In genomic region chr7:141874891-141875290, GRCm38 (mm10) we compare ENCODE assay signal across 32 mouse cellular contexts. TPM values are rescaled to one million over a fixed set of nuclear protein-coding genes. Genes with fewer than 3 reads are reported as not detected.
DNase-seq lines count a peak whose midpoint lies in the region; ATAC-seq and TF ChIP-seq lines count a peak whose summit lies in the region.
"Had no signal": no experiment of that assay in that cellular context is flagged by ENCODE, and none has a peak within 500 bp of the region (broad histone marks: within the 10 kb centered on the region; RNA-seq: fewer than 3 reads in every experiment).

No protein-coding gene starts in this region.

- 84% methylated on average over 5 of the region's 5 CpGs for WGBS in forebrain, postnatal 0 days
- 91% methylated on average over 5 of the region's 5 CpGs for WGBS in forebrain, embryonic 13.5 days

- DNase-seq in forebrain, postnatal 0 days = no peak
- peak; percentile 6 to 25 for DNase-seq in frontal cortex, postnatal 36 days (ENCODE audit: low spot score in 2 of 2)
- no peak for DNase-seq in frontal cortex, postnatal 14 days (ENCODE audit: low spot score in 2 of 2)
- DNase-seq in brain, adult 2 months (ENCODE audit: low read depth, low spot score) = peak; percentile 39
- peak; percentile 23 for DNase-seq in telencephalon, adult 2 months (ENCODE audit: low read depth, low spot score)
- DNase-seq in left cerebral cortex, adult 8-10 months (ENCODE audit: low spot score in 2 of 2) = no peak
- DNase-seq: adrenal gland, postnatal 10 days; adrenal gland, postnatal 36 days; B cell, adult 2 months; cerebellum, adult 11 months; cerebellum, adult 2 months; cerebellum, adult 9-11 months; cerebellum, postnatal 25 days; gastrocnemius, postnatal 25 days; heart, adult 18-20 months; heart, postnatal 14 days; heart, postnatal 4 days had no signal

- H3K27ac ChIP-seq in forebrain, postnatal 0 days (ENCODE audit: low read depth, low read length) = 0 out of 2 replicates have a peak overlapping the region, but pooled peaks have one; percentile 23
- no peak overlapping the region for H3K27ac ChIP-seq in forebrain, embryonic 13.5 days
- H3K27ac ChIP-seq: embryonic facial prominence, embryonic 12.5 days; embryonic facial prominence, embryonic 15.5 days; heart, embryonic 10.5 days; heart, embryonic 13.5 days; hindbrain, embryonic 14.5 days; hindbrain, postnatal 0 days had no signal

- no peaks in the 10 kb centered on the region for H3K27me3 ChIP-seq in forebrain, postnatal 0 days (ENCODE audit: insufficient read depth, low read length)
- H3K27me3 ChIP-seq in forebrain, embryonic 13.5 days = no peaks in the 10 kb centered on the region
- H3K27me3 ChIP-seq: CH12.LX; embryonic facial prominence, embryonic 12.5 days; embryonic facial prominence, embryonic 15.5 days; heart, embryonic 13.5 days; Patski had no signal

- no peak for TF ChIP-seq CTCF in forebrain, postnatal 0 days (IDR thresholded peaks at IDR 0.05; ENCODE audit: low read depth)

- no peak overlapping the region for H3K9ac ChIP-seq in forebrain, postnatal 0 days
- no peak overlapping the region for H3K9ac ChIP-seq in forebrain, embryonic 13.5 days
- H3K9ac ChIP-seq: embryonic facial prominence, embryonic 12.5 days; embryonic facial prominence, embryonic 15.5 days; heart, embryonic 13.5 days; hindbrain, embryonic 14.5 days had no signal

- H3K36me3 ChIP-seq in forebrain, postnatal 0 days (ENCODE audit: insufficient read depth) = peaks cover 41% of the 10 kb centered on the region
- H3K36me3 ChIP-seq in forebrain, embryonic 13.5 days (ENCODE audit: poor library complexity, severe bottlenecking) = peaks cover 58% of the 10 kb centered on the region

- no peak overlapping the region for H3K4me3 ChIP-seq in forebrain, postnatal 0 days (ENCODE audit: low read depth, low read length)
- no peak overlapping the region for H3K4me3 ChIP-seq in forebrain, embryonic 13.5 days
- H3K4me3 ChIP-seq: embryonic facial prominence, embryonic 12.5 days; embryonic facial prominence, embryonic 15.5 days; heart, embryonic 10.5 days; heart, embryonic 13.5 days had no signal

- no peaks in the 10 kb centered on the region for H3K4me1 ChIP-seq in forebrain, postnatal 0 days (ENCODE audit: insufficient read depth)
- no peaks in the 10 kb centered on the region for H3K4me1 ChIP-seq in forebrain, embryonic 13.5 days
- H3K4me1 ChIP-seq: embryonic facial prominence, embryonic 12.5 days; embryonic facial prominence, embryonic 15.5 days; heart, embryonic 13.5 days had no signal

- H3K9me3 ChIP-seq in forebrain, postnatal 0 days (ENCODE audit: low read length) = no peaks in the 10 kb centered on the region
- H3K9me3 ChIP-seq in forebrain, embryonic 13.5 days (replicated peaks) = no peaks in the 10 kb centered on the region
- H3K9me3 ChIP-seq: embryonic facial prominence, embryonic 12.5 days; embryonic facial prominence, embryonic 15.5 days; G1E; heart, embryonic 10.5 days; heart, embryonic 13.5 days had no signal

- peak; percentile 64 for ATAC-seq in forebrain, postnatal 0 days
- no peak for ATAC-seq in forebrain, embryonic 13.5 days
- ATAC-seq: hindbrain, postnatal 0 days; inflammation-experienced regulatory T-cells, adult 6 months; intestine, postnatal 0 days; Patski had no signal

- no peak overlapping the region for H3K4me2 ChIP-seq in forebrain, postnatal 0 days (ENCODE audit: low read depth)
- no peak overlapping the region for H3K4me2 ChIP-seq in forebrain, embryonic 13.5 days
- H3K4me2 ChIP-seq: embryonic facial prominence, embryonic 12.5 days; embryonic facial prominence, embryonic 15.5 days; heart, embryonic 13.5 days; hindbrain, embryonic 14.5 days had no signal

RNA-seq across cellular contexts. Expression of gene Muc5b, which starts 36.0 kb away (rescaled TPM):
- under 0.01 TPM in 1 of 2 replicates, not detected in the other for total RNA-seq in forebrain, postnatal 0 days (2014; rRNA removed)
- polyA plus RNA-seq in forebrain, postnatal 0 days (2015; fragmentation: Nextera tagmentation; extraction: Ambion mirVana) = 0.01 TPM in 1 of 2 replicates, not detected in the other
- 0.03 and 0.05 TPM in 2 replicates for polyA plus RNA-seq in forebrain, embryonic 13.5 days (2015; fragmentation: Nextera tagmentation; extraction: Ambion mirVana)
- total RNA-seq in left cerebral cortex, adult 8-10 months (2022) = not detected
- total RNA-seq: adrenal gland, adult 18-20 months; adrenal gland, postnatal 36 days; CH12.LX; gastrocnemius, adult 8-10 months; gastrocnemius, postnatal 25 days; heart, postnatal 4 days; hindbrain, postnatal 0 days had no signal
- polyA plus RNA-seq: cerebellum, adult 2 months; forebrain, embryonic 11.5 days; G1E; inflammation-experienced regulatory T-cells, adult 6 months; Patski had no signal

RNA-seq across cellular contexts. Expression of gene Tollip, which starts 43.4 kb away (rescaled TPM):
- 73.4 and 89.8 TPM in 2 replicates for total RNA-seq in forebrain, postnatal 0 days (2014; rRNA removed)
- 64.5 and 78.3 TPM in 2 replicates for polyA plus RNA-seq in forebrain, postnatal 0 days (2015; fragmentation: Nextera tagmentation; extraction: Ambion mirVana)
- 66.4 and 75.2 TPM in 2 replicates for polyA plus RNA-seq in forebrain, embryonic 13.5 days (2015; fragmentation: Nextera tagmentation; extraction: Ambion mirVana)
- total RNA-seq in left cerebral cortex, adult 8-10 months (2022) = 100 to 1,000 TPM; 107 to 115 (median 111) TPM

Comparison
In these comparisons a context has a peak if more than half of its experiments do, and no peak if none do; other contexts are left out.
1. DNase-seq: peak in frontal cortex, postnatal 36 days (2 of 2), brain, adult 2 months (single experiment) and telencephalon, adult 2 months (single experiment); none in forebrain, postnatal 0 days (single experiment), frontal cortex, postnatal 14 days (0 of 2) and left cerebral cortex, adult 8-10 months (0 of 2).